Mouse (Mus musculus) myocyte (in vitro differentiated cells): ENCODE data around the gene Strip1.

Experiments
- CEBPB ChIP-seq: IDR thresholded peaks from 2 replicates; pipeline ENCODE4 v1.6.1; 2011; ENCODE audit warnings: mild to moderate bottlenecking, moderate library complexity; ENCODE audit not compliant: poor library complexity, insufficient read depth, severe bottlenecking
- E2F4 ChIP-seq: IDR thresholded peaks from one replicate; pipeline ENCODE4 v1.6.1; 2011; ENCODE audit warnings: mild to moderate bottlenecking, control low read depth, moderate library complexity; ENCODE audit not compliant: insufficient read depth
- MAX ChIP-seq: IDR thresholded peaks from one replicate; pipeline ENCODE4 v1.6.1; 2011; ENCODE audit warnings: low read depth, mild to moderate bottlenecking, control low read depth
- MYOD1 ChIP-seq, 3 experiments: IDR thresholded peaks; one replicate each; pipeline ENCODE4 v1.6.1; 2011; ENCODE audit warnings: control low read depth in 2 of 3, low read depth in 2 of 3, mild to moderate bottlenecking in 2 of 3, moderate library complexity in 1 of 3; ENCODE audit not compliant: insufficient read length in 2 of 3, control insufficient read depth in 1 of 3
- POLR2A ChIP-seq: IDR thresholded peaks from one replicate; pipeline ENCODE4 v1.6.1; 2011; ENCODE audit warnings: low read depth, mild to moderate bottlenecking, control low read depth, moderate library complexity; ENCODE audit not compliant: insufficient read length
- POLR2AphosphoS2 ChIP-seq: IDR thresholded peaks from one replicate; pipeline ENCODE4 v1.6.1; 2011; ENCODE audit warnings: low read depth, control low read depth; ENCODE audit not compliant: insufficient read length
- REST ChIP-seq: IDR thresholded peaks from one replicate; pipeline ENCODE4 v1.6.1; 2011; ENCODE audit warnings: mild to moderate bottlenecking, control low read depth, moderate library complexity; ENCODE audit not compliant: insufficient read depth, insufficient read length
- TCF3 ChIP-seq: IDR thresholded peaks from one replicate; pipeline ENCODE4 v1.6.1; 2011; ENCODE audit warnings: low read depth, control low read depth; ENCODE audit not compliant: insufficient read length

GRCm38 (mm10) chr3:107567766-107568165, 63.7 kb downstream of the Strip1 start:
- no peak for TF ChIP-seq E2F4
- TF ChIP-seq POLR2A = no peak
- TF ChIP-seq MAX = no peak
- no peak for TF ChIP-seq CEBPB
- no peak for TF ChIP-seq MYOD1 (IDR thresholded peaks at IDR 0.05; ENCODE audit: control insufficient read depth in 1 of 3, insufficient read length in 2 of 3, low read depth in 2 of 3)
- no peak for TF ChIP-seq TCF3
- no peak for TF ChIP-seq POLR2AphosphoS2
- TF ChIP-seq REST = no peak
